Mouse (Mus musculus) hindbrain, postnatal 0 days (tissue): ENCODE measurements at regions not wholly inside any gene's neighbourhood (a gene's known extent, or its start where the extent isn't known, plus 50 kb on each side); places are given as distances from the start of the nearest gene placed in this dataset.

ENCODE experiments used
- ATAC-seq: fragments of 200-750 bp; cut with Nextera tagmentation; 2 replicates; pipeline ENCODE4 v1.8.0; 2017; ENCODE audit warnings: mild to moderate bottlenecking, moderate TSS enrichment, moderate library complexity
- DNase-seq: peaks from one replicate; pipeline ENCODE4 v3.0.0-alpha.2; 2015; ENCODE audit warnings: low spot score
- H3K27ac ChIP-seq: fragments of 300-500 bp; sonication (generic); 2 replicates; pipeline ENCODE4 v1.5.1; 2014; ENCODE audit warnings: mild to moderate bottlenecking
- H3K27me3 ChIP-seq: fragments of 300-500 bp; sonication (generic); 2 replicates; pipeline ENCODE4 v1.6.1; 2014; ENCODE audit warnings: low read length, mixed read lengths; ENCODE audit not compliant: insufficient read depth
- H3K36me3 ChIP-seq: fragments of 300-500 bp; sonication (generic); 2 replicates; pipeline ENCODE4 v1.6.1; 2014; ENCODE audit warnings: low read length, mixed read lengths; ENCODE audit not compliant: insufficient read depth
- H3K4me1 ChIP-seq: fragments of 300-500 bp; sonication (generic); 2 replicates; pipeline ENCODE4 v1.6.1; 2014; ENCODE audit warnings: antibody characterized with exemption, low read length, mixed read lengths; ENCODE audit not compliant: insufficient read depth
- H3K4me2 ChIP-seq: fragments of 300-500 bp; sonication (generic); 2 replicates; pipeline ENCODE4 v1.6.1; 2014; ENCODE audit warnings: low read depth, mild to moderate bottlenecking, low read length, moderate library complexity, mixed read lengths
- H3K4me3 ChIP-seq: fragments of 300-500 bp; sonication (generic); 2 replicates; pipeline ENCODE4 v1.5.1; 2014; ENCODE audit warnings: low read length
- H3K9ac ChIP-seq: fragments of 300-500 bp; sonication (generic); replicated peaks from 2 replicates; pipeline ENCODE4 v1.6.1; 2014; ENCODE audit warnings: mild to moderate bottlenecking, low read length, moderate library complexity, mixed read lengths
- H3K9me3 ChIP-seq: fragments of 300-500 bp; sonication (generic); 2 replicates; pipeline ENCODE4 v1.6.1; 2016; ENCODE audit warnings: low read length, mixed read lengths
- CTCF ChIP-seq: IDR thresholded peaks from 2 replicates; pipeline ENCODE4 v1.5.1; 2016; ENCODE audit warnings: antibody characterized with exemption, control low read depth, low read depth
- WGBS: fragments of 180-500 bp; shearing (Covaris S2); extraction: QIAGEN DNeasy Blood & Tissue Kit; methylation state at CpG from one replicate; pipeline ENCODE4 v1.1.7; 2014; 5-methylcytosine and 5-hydroxymethylcytosine counted together

- Histone ChIP-seq H3K4me3 (no peak overlapping the region), H3K27ac (no peak overlapping the region), H3K9me3 (no peaks in the 10 kb centered on the region), H3K4me2 (no peak overlapping the region), H3K27me3 (no peaks in the 10 kb centered on the region), H3K9ac (no peak overlapping the region), H3K36me3 (no peaks in the 10 kb centered on the region), H3K4me1 (no peaks in the 10 kb centered on the region)
- no peak for TF ChIP-seq CTCF
- 59% methylated on average over 9 of the region's 9 CpGs for WGBS
- no peak for DNase-seq
- ATAC-seq = no peak
Measured at GRCm38 (mm10) chr10:56482156-56482716, 105.1 kb downstream of the Gja1 start.

GRCm38 (mm10) chr10:56484931-56485330 lies 107.8 kb downstream of the Gja1 start:
- no peak for ATAC-seq
- H3K27me3 ChIP-seq = no peaks in the 10 kb centered on the region
- no peak overlapping the region for H3K4me2 ChIP-seq
- no peak overlapping the region for H3K4me3 ChIP-seq
- DNase-seq = no peak
- TF ChIP-seq CTCF = no peak
- H3K27ac ChIP-seq = no peak overlapping the region
- H3K9ac ChIP-seq = no peak overlapping the region
- no peaks in the 10 kb centered on the region for H3K9me3 ChIP-seq
- H3K36me3 ChIP-seq = no peaks in the 10 kb centered on the region
- no peaks in the 10 kb centered on the region for H3K4me1 ChIP-seq
- WGBS = 90% methylated on average over 8 of the region's 8 CpGs

GRCm38 (mm10) chr10:56485746-56486145 lies 108.6 kb downstream of the Gja1 start:
- no peak overlapping the region for H3K4me2 ChIP-seq
- 92% methylated on average over 5 of the region's 5 CpGs for WGBS
- no peak overlapping the region for H3K9ac ChIP-seq
- no peak overlapping the region for H3K27ac ChIP-seq
- H3K4me1 ChIP-seq = no peaks in the 10 kb centered on the region
- H3K36me3 ChIP-seq = no peaks in the 10 kb centered on the region
- no peak overlapping the region for H3K4me3 ChIP-seq
- no peaks in the 10 kb centered on the region for H3K27me3 ChIP-seq
- no peak for TF ChIP-seq CTCF
- H3K9me3 ChIP-seq = no peaks in the 10 kb centered on the region
- ATAC-seq (no peak), DNase-seq (no peak)

- no peak for DNase-seq
- 81% methylated on average over 6 of the region's 6 CpGs for WGBS
- no peaks in the 10 kb centered on the region for H3K36me3 ChIP-seq
Measured at GRCm38 (mm10) chr10:56486584-56486983, 109.5 kb downstream of the Gja1 start.

GRCm38 (mm10) chr10:56493461-56493860 lies 116.3 kb downstream of the Gja1 start:
- Histone ChIP-seq H3K4me1 (no peaks in the 10 kb centered on the region), H3K4me3 (no peak overlapping the region), H3K9ac (no peak overlapping the region), H3K27me3 (no peaks in the 10 kb centered on the region), H3K9me3 (no peaks in the 10 kb centered on the region), H3K4me2 (no peak overlapping the region), H3K27ac (no peak overlapping the region), H3K36me3 (no peaks in the 10 kb centered on the region)
- DNase-seq (no peak), ATAC-seq (no peak)
- TF ChIP-seq CTCF = no peak
- 80% methylated on average over 1 of the region's 1 CpGs for WGBS

More at GRCm38 (mm10) chr10:56486584-56486983, 109.5 kb downstream of the Gja1 start:
- no peak for ATAC-seq
- H3K4me2 ChIP-seq = no peak overlapping the region
- no peaks in the 10 kb centered on the region for H3K9me3 ChIP-seq
- H3K9ac ChIP-seq = no peak overlapping the region
- H3K4me1 ChIP-seq = no peaks in the 10 kb centered on the region
- H3K27me3 ChIP-seq = no peaks in the 10 kb centered on the region
- no peak overlapping the region for H3K4me3 ChIP-seq
- H3K27ac ChIP-seq = no peak overlapping the region
- no peak for TF ChIP-seq CTCF

GRCm38 (mm10) chr10:56495352-56495751 lies 118.2 kb downstream of the Gja1 start:
- Histone ChIP-seq H3K4me1 (no peaks in the 10 kb centered on the region), H3K9ac (no peak overlapping the region), H3K4me3 (no peak overlapping the region), H3K9me3 (no peaks in the 10 kb centered on the region), H3K4me2 (no peak overlapping the region), H3K36me3 (no peaks in the 10 kb centered on the region), H3K27me3 (no peaks in the 10 kb centered on the region), H3K27ac (no peak overlapping the region)
- 79% methylated on average over 4 of the region's 4 CpGs for WGBS
- TF ChIP-seq CTCF = no peak
- ATAC-seq = no peak
- DNase-seq = no peak

- Histone ChIP-seq H3K9ac (no peak overlapping the region), H3K4me3 (no peak overlapping the region), H3K36me3 (no peaks in the 10 kb centered on the region), H3K27me3 (no peaks in the 10 kb centered on the region), H3K4me2 (no peak overlapping the region), H3K27ac (no peak overlapping the region), H3K9me3 (no peaks in the 10 kb centered on the region), H3K4me1 (no peaks in the 10 kb centered on the region)
- ATAC-seq (no peak), DNase-seq (no peak)
- TF ChIP-seq CTCF = no peak
- WGBS = 90% methylated on average over 1 of the region's 1 CpGs
Measured at GRCm38 (mm10) chr10:56519041-56519440, 141.9 kb downstream of the Gja1 start.
